Comparison of ENCODE assay signal across 27 mouse cellular contexts in genomic region chr15:97122263-97122662, GRCm38 (mm10).
DNase-seq lines count a peak whose midpoint lies in the region; ATAC-seq lines count a peak whose summit lies in the region.
"Had no signal": no experiment of that assay in that cellular context is flagged by ENCODE, and none has a peak within 500 bp of the region (broad histone marks: within the 10 kb centered on the region; RNA-seq: fewer than 3 reads in every experiment).

No protein-coding gene starts in this region.

- H3K27ac ChIP-seq in heart, embryonic 10.5 days: peak overlapping the region; percentile 86
- no peak overlapping the region for H3K27ac ChIP-seq in intestine, embryonic 14.5 days (ENCODE audit: low read depth)
- H3K27ac ChIP-seq in intestine, embryonic 15.5 days: no peak overlapping the region
- peak overlapping the region; percentile 33 for H3K27ac ChIP-seq in heart, embryonic 16.5 days (ENCODE audit: low read length)
- H3K27ac ChIP-seq: embryonic facial prominence, embryonic 13.5 days; forebrain, embryonic 10.5 days; forebrain, embryonic 15.5 days; hindbrain, embryonic 13.5 days; liver, embryonic 14.5 days; macrophage; midbrain, embryonic 10.5 days; midbrain, embryonic 15.5 days had no signal

- H3K9me3 ChIP-seq in heart, embryonic 10.5 days: no peaks in the 10 kb centered on the region
- H3K9me3 ChIP-seq in intestine, embryonic 14.5 days (ENCODE audit: control insufficient read depth, low read length): no peaks in the 10 kb centered on the region
- no peaks in the 10 kb centered on the region for H3K9me3 ChIP-seq in intestine, embryonic 15.5 days
- no peaks in the 10 kb centered on the region for H3K9me3 ChIP-seq in heart, embryonic 16.5 days (replicated peaks; ENCODE audit: control insufficient read depth, low read length)
- H3K9me3 ChIP-seq: embryonic facial prominence, embryonic 13.5 days; forebrain, embryonic 10.5 days; forebrain, embryonic 15.5 days; hindbrain, embryonic 13.5 days; midbrain, embryonic 10.5 days; midbrain, embryonic 15.5 days had no signal

- intact Hi-C loops in heart, postnatal 25 days (cut with DNase I): no loop called here

- H3K36me3 ChIP-seq in heart, embryonic 10.5 days: no peaks in the 10 kb centered on the region
- no peaks in the 10 kb centered on the region for H3K36me3 ChIP-seq in intestine, embryonic 14.5 days (ENCODE audit: control insufficient read depth, insufficient read depth, low read length)
- H3K36me3 ChIP-seq in intestine, embryonic 15.5 days: no peaks in the 10 kb centered on the region
- H3K36me3 ChIP-seq in heart, embryonic 16.5 days (ENCODE audit: control insufficient read depth, insufficient read depth): no peaks in the 10 kb centered on the region
- H3K36me3 ChIP-seq: embryonic facial prominence, embryonic 13.5 days; forebrain, embryonic 10.5 days; forebrain, embryonic 15.5 days; hindbrain, embryonic 13.5 days; midbrain, embryonic 10.5 days; midbrain, embryonic 15.5 days had no signal

- no peaks in the 10 kb centered on the region for H3K27me3 ChIP-seq in heart, embryonic 10.5 days (ENCODE audit: insufficient read depth, poor library complexity, severe bottlenecking)
- H3K27me3 ChIP-seq in intestine, embryonic 14.5 days (replicated peaks; ENCODE audit: control insufficient read depth, insufficient read depth, low read length): no peaks in the 10 kb centered on the region
- H3K27me3 ChIP-seq in intestine, embryonic 15.5 days (replicated peaks): no peaks in the 10 kb centered on the region
- no peaks in the 10 kb centered on the region for H3K27me3 ChIP-seq in heart, embryonic 16.5 days (ENCODE audit: control insufficient read depth, insufficient read depth, low read length)
- H3K27me3 ChIP-seq: embryonic facial prominence, embryonic 13.5 days; forebrain, embryonic 15.5 days; hindbrain, embryonic 13.5 days; midbrain, embryonic 15.5 days had no signal

- no peak overlapping the region for H3K4me2 ChIP-seq in intestine, embryonic 14.5 days (ENCODE audit: low read length)
- H3K4me2 ChIP-seq in intestine, embryonic 15.5 days (replicated peaks): no peak overlapping the region
- H3K4me2 ChIP-seq in heart, embryonic 16.5 days (ENCODE audit: low read depth, low read length): no peak overlapping the region
- H3K4me2 ChIP-seq: embryonic facial prominence, embryonic 13.5 days; forebrain, embryonic 15.5 days; hindbrain, embryonic 13.5 days; midbrain, embryonic 15.5 days had no signal

- H3K4me1 ChIP-seq in heart, embryonic 10.5 days: peaks cover 11% of the 10 kb centered on the region
- no peaks in the 10 kb centered on the region for H3K4me1 ChIP-seq in intestine, embryonic 14.5 days (replicated peaks; ENCODE audit: control insufficient read depth, insufficient read depth, low read length)
- no peaks in the 10 kb centered on the region for H3K4me1 ChIP-seq in intestine, embryonic 15.5 days (replicated peaks)
- 0 out of 2 replicates have a peak, but pooled peaks cover 2% of the 10 kb centered on the region for H3K4me1 ChIP-seq in heart, embryonic 16.5 days (ENCODE audit: control insufficient read depth, insufficient read depth, low read length)
- H3K4me1 ChIP-seq: embryonic facial prominence, embryonic 13.5 days; forebrain, embryonic 10.5 days; forebrain, embryonic 15.5 days; hindbrain, embryonic 13.5 days; midbrain, embryonic 10.5 days; midbrain, embryonic 15.5 days had no signal

- no peak overlapping the region for H3K4me3 ChIP-seq in heart, embryonic 10.5 days
- no peak overlapping the region for H3K4me3 ChIP-seq in intestine, embryonic 14.5 days (ENCODE audit: low read depth, low read length)
- H3K4me3 ChIP-seq in intestine, embryonic 15.5 days (replicated peaks): no peak overlapping the region
- H3K4me3 ChIP-seq in heart, embryonic 16.5 days (ENCODE audit: low read length): no peak overlapping the region
- H3K4me3 ChIP-seq: embryonic facial prominence, embryonic 13.5 days; forebrain, embryonic 10.5 days; forebrain, embryonic 15.5 days; hindbrain, embryonic 13.5 days; midbrain, embryonic 10.5 days; midbrain, embryonic 15.5 days had no signal

- WGBS in heart, embryonic 10.5 days: 44% methylated on average over 6 of the region's 6 CpGs
- 86% methylated on average over 6 of the region's 6 CpGs for WGBS in intestine, embryonic 14.5 days
- 87% methylated on average over 6 of the region's 6 CpGs for WGBS in intestine, embryonic 15.5 days
- WGBS in heart, embryonic 16.5 days: 53% methylated on average over 6 of the region's 6 CpGs

- H3K9ac ChIP-seq in intestine, embryonic 14.5 days (ENCODE audit: low read length): no peak overlapping the region
- no peak overlapping the region for H3K9ac ChIP-seq in intestine, embryonic 15.5 days
- H3K9ac ChIP-seq in heart, embryonic 16.5 days (ENCODE audit: low read length): no peak overlapping the region
- H3K9ac ChIP-seq: embryonic facial prominence, embryonic 13.5 days; forebrain, embryonic 15.5 days; hindbrain, embryonic 13.5 days; liver, embryonic 14.5 days; midbrain, embryonic 15.5 days had no signal

- DNase-seq in heart, embryonic 10.5 days (ENCODE audit: low spot score): no peak
- DNase-seq in heart, postnatal 25 days (ENCODE audit: low spot score): no peak
- DNase-seq in intestine, embryonic 14.5 days (ENCODE audit: low spot score): peak; percentile 6
- DNase-seq in ovary, adult 18-20 months (ENCODE audit: low spot score): no peak
- DNase-seq: adrenal gland, adult 8-10 months; cerebellum, adult 8-10 months; cerebellum, postnatal 25 days; embryo, embryonic 11 days; gastrocnemius, postnatal 25 days; kidney, adult 11 months; kidney, postnatal 14 days; liver; lung, adult 2 months; lung, postnatal 10 days; thymus, adult 2 months; thymus, postnatal 36 days had no signal

- ATAC-seq in intestine, embryonic 14.5 days (replicated peaks; ENCODE audit: low FRiP score, low TSS enrichment, low read depth): no peak
- ATAC-seq in intestine, embryonic 15.5 days: no peak
- ATAC-seq in heart, embryonic 16.5 days (replicated peaks; ENCODE audit: extremely low read depth, insufficient read depth, low FRiP score): peak; percentile 79
- ATAC-seq in granulocyte monocyte progenitor cell, adult 5-6 weeks (replicated peaks; ENCODE audit: poor library complexity, severe bottlenecking): no peak
- ATAC-seq: forebrain, embryonic 15.5 days; midbrain, embryonic 15.5 days had no signal

Comparison
In these comparisons a context has a peak if more than half of its experiments do, and no peak if none do; other contexts are left out.
1. H3K27ac ChIP-seq: peak in heart, embryonic 10.5 days (single experiment) and heart, embryonic 16.5 days (single experiment); none in intestine, embryonic 14.5 days (single experiment) and intestine, embryonic 15.5 days (single experiment).